Mouse (Mus musculus) C2C12 (cell line): ENCODE results near the gene Thbs3.

Experiments
- CTCF ChIP-seq: IDR thresholded peaks from one replicate; pipeline ENCODE4 v1.5.1; 2011; ENCODE audit not compliant: control insufficient read depth, insufficient read depth, insufficient read length
- FOSL1 ChIP-seq: IDR thresholded peaks from one replicate; pipeline ENCODE4 v1.8.0; 2011; ENCODE audit warnings: mild to moderate bottlenecking, low read length; ENCODE audit not compliant: poor library complexity, insufficient read depth, severe bottlenecking
- MAX ChIP-seq: IDR thresholded peaks from one replicate; pipeline ENCODE4 v1.6.1; 2011; ENCODE audit warnings: mild to moderate bottlenecking, control low read depth
- USF1 ChIP-seq: IDR thresholded peaks from one replicate; pipeline ENCODE4 v1.6.1; 2011; ENCODE audit warnings: low read depth, mild to moderate bottlenecking, control low read depth, moderate library complexity

DNA sequence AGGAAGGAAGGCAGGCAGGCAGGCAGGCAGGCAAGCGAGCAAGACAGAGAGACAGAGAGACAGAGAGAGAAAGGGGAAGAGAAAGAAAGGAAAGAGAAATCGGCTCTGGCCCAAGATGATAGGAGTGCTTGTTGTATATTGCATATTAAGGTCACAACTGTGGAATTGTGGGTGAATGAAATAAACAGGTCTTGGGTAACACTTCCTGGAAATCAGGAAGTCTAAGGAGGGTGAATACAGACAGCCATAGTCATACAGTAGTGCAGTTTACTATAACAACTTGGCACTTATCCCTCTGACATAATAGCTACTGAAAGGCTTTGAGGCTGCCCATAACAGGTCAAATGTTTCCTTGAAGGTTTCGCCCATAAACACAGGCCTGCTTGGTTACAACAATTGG, 15.1 kb upstream of the Thbs3 start:
- TF ChIP-seq CTCF, result no peak
- no peak for TF ChIP-seq USF1
- TF ChIP-seq MAX, result no peak
- TF ChIP-seq FOSL1, result no peak
